In the genomic region with DNA sequence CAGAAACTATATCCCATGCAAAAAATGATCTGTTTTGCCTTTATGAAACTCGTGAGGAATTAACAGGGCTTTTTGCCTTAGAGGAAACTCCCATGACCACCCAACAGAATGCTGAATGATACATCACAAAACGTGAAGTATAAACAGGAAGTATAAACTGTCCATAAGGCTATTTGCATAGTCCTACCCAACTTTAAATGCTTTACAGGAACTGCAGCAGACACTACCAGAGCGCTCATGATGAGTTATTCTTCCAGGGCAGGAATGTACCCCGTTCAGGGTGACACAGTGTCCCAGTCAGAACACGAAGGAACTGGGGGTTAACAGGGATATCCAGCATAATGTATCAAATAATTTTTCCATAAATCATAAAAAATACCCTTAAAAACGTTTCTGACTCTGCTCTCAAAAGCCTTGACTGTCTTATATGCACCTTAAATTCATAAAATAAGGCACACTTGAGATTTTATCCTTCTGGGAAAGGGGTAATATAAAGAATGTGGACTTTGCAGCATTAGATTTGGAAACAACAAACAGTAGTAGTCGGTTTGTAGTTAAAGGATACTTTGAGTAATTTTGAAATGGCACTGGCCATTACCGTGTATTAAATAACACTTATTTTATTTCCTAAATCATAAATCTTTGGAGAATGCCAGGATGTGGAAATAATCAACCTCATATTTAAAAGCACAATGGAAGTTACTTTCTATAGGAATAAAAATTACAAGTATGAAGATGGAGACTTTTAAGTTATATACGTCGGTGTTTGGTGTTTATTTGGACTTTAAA, we compare ENCODE assay signal across 12 mouse cellular contexts.
A peak's percentile ranks its signal among the peaks of the same experiment; 100 is the strongest.
DNase-seq lines count a peak whose midpoint lies in the region; ATAC-seq and TF ChIP-seq lines count a peak whose summit lies in the region.
"Had no signal": no experiment of that assay in that cellular context is flagged by ENCODE, and none has a peak within 500 bp of the region (broad histone marks: within the 10 kb centered on the region; RNA-seq: fewer than 3 reads in every experiment).

No protein-coding gene starts in this region.

- H3K27me3 ChIP-seq in intestine, embryonic 14.5 days (replicated peaks; ENCODE audit: control insufficient read depth, insufficient read depth, low read length), result no peaks in the 10 kb centered on the region
- H3K27me3 ChIP-seq in intestine, postnatal 0 days (replicated peaks; ENCODE audit: control insufficient read depth, insufficient read depth, low read length), result no peaks in the 10 kb centered on the region
- H3K27me3 ChIP-seq in MEL (ENCODE audit: control insufficient read depth in 1 of 2, insufficient read depth in 2 of 2, low read length in 2 of 2), result no peaks in the 10 kb centered on the region
- no peaks in the 10 kb centered on the region for H3K27me3 ChIP-seq in embryonic facial prominence, embryonic 13.5 days
- no peaks in the 10 kb centered on the region for H3K27me3 ChIP-seq in limb, embryonic 13.5 days
- no peaks in the 10 kb centered on the region for H3K27me3 ChIP-seq in forebrain, embryonic 11.5 days (ENCODE audit: control insufficient read depth, insufficient read depth, low read length)
- H3K27me3 ChIP-seq in forebrain, embryonic 16.5 days (replicated peaks; ENCODE audit: control insufficient read depth, insufficient read depth, low read length), result no peaks in the 10 kb centered on the region

- no peak overlapping the region for H3K4me3 ChIP-seq in intestine, embryonic 14.5 days (ENCODE audit: low read depth, low read length)
- no peak overlapping the region for H3K4me3 ChIP-seq in intestine, postnatal 0 days (ENCODE audit: low read depth, low read length)
- H3K4me3 ChIP-seq in MEL (ENCODE audit: control insufficient read depth in 1 of 2, insufficient read depth in 1 of 2, low read depth in 2 of 2, low read length in 2 of 2), result no peak overlapping the region
- no peak overlapping the region for H3K4me3 ChIP-seq in embryonic facial prominence, embryonic 13.5 days
- H3K4me3 ChIP-seq in limb, embryonic 13.5 days, result no peak overlapping the region
- H3K4me3 ChIP-seq in forebrain, embryonic 11.5 days (ENCODE audit: low read depth, low read length), result no peak overlapping the region
- H3K4me3 ChIP-seq in forebrain, embryonic 16.5 days (replicated peaks; ENCODE audit: low read length), result no peak overlapping the region

- H3K27ac ChIP-seq in intestine, embryonic 14.5 days (ENCODE audit: low read depth), result peak overlapping the region; percentile 71
- H3K27ac ChIP-seq in intestine, postnatal 0 days (ENCODE audit: low read depth, low read length), result no peak overlapping the region
- no peak overlapping the region for H3K27ac ChIP-seq in MEL (ENCODE audit: control insufficient read depth, low read depth, low read length)
- peak overlapping the region; percentile 94 for H3K27ac ChIP-seq in embryonic facial prominence, embryonic 13.5 days
- H3K27ac ChIP-seq in limb, embryonic 13.5 days, result peak overlapping the region; percentile 93
- no peak overlapping the region for H3K27ac ChIP-seq in forebrain, embryonic 11.5 days (ENCODE audit: low read depth, low read length)
- H3K27ac ChIP-seq in forebrain, embryonic 16.5 days (ENCODE audit: low read length), result no peak overlapping the region

- H3K4me1 ChIP-seq in intestine, embryonic 14.5 days (replicated peaks; ENCODE audit: control insufficient read depth, insufficient read depth, low read length), result peaks cover 4% of the 10 kb centered on the region; the same call in 1 of the 2 replicates
- no peaks in the 10 kb centered on the region for H3K4me1 ChIP-seq in intestine, postnatal 0 days (replicated peaks; ENCODE audit: control insufficient read depth, insufficient read depth, low read length)
- H3K4me1 ChIP-seq in MEL (ENCODE audit: control insufficient read depth in 1 of 2, insufficient read depth in 2 of 2, low read length in 2 of 2), result no peaks in the 10 kb centered on the region
- peaks cover 19% of the 10 kb centered on the region for H3K4me1 ChIP-seq in embryonic facial prominence, embryonic 13.5 days
- H3K4me1 ChIP-seq in limb, embryonic 13.5 days, result peaks cover 13% of the 10 kb centered on the region
- no peaks in the 10 kb centered on the region for H3K4me1 ChIP-seq in forebrain, embryonic 11.5 days (replicated peaks; ENCODE audit: control insufficient read depth, insufficient read depth, low read length)
- H3K4me1 ChIP-seq in forebrain, embryonic 16.5 days (replicated peaks; ENCODE audit: control insufficient read depth, insufficient read depth, low read length), result no peaks in the 10 kb centered on the region

- ATAC-seq in intestine, embryonic 14.5 days (replicated peaks; ENCODE audit: low FRiP score, low TSS enrichment, low read depth), result 0 out of 2 replicates have a peak, but pooled peaks have one; percentile 26
- no peak for ATAC-seq in intestine, postnatal 0 days
- ATAC-seq in embryonic facial prominence, embryonic 13.5 days (ENCODE audit: insufficient number of reproducible peaks, insufficient read depth, low FRiP score, low TSS enrichment, low read depth), result peak; percentile 16; the same call in 1 of the 2 replicates
- ATAC-seq in limb, embryonic 13.5 days (ENCODE audit: low FRiP score, low read depth), result peak; percentile 66
- ATAC-seq in forebrain, embryonic 11.5 days (replicated peaks; ENCODE audit: low FRiP score), result no peak
- no peak for ATAC-seq in forebrain, embryonic 16.5 days
- ATAC-seq: midbrain, embryonic 16.5 days had no signal

- H3K4me2 ChIP-seq in intestine, embryonic 14.5 days (ENCODE audit: low read length), result no peak overlapping the region
- no peak overlapping the region for H3K4me2 ChIP-seq in intestine, postnatal 0 days (replicated peaks; ENCODE audit: low read depth)
- no peak overlapping the region for H3K4me2 ChIP-seq in embryonic facial prominence, embryonic 13.5 days
- H3K4me2 ChIP-seq in limb, embryonic 13.5 days (replicated peaks), result no peak overlapping the region
- H3K4me2 ChIP-seq in forebrain, embryonic 11.5 days (ENCODE audit: low read depth, low read length, severe bottlenecking), result no peak overlapping the region
- no peak overlapping the region for H3K4me2 ChIP-seq in forebrain, embryonic 16.5 days (ENCODE audit: low read length)

- 42% methylated on average over 10 of the region's 10 CpGs for WGBS in intestine, embryonic 14.5 days
- 51% methylated on average over 10 of the region's 10 CpGs for WGBS in intestine, postnatal 0 days
- 26% methylated on average over 10 of the region's 10 CpGs for WGBS in embryonic facial prominence, embryonic 13.5 days
- 24% methylated on average over 10 of the region's 10 CpGs for WGBS in limb, embryonic 13.5 days
- 79% methylated on average over 10 of the region's 10 CpGs for WGBS in forebrain, embryonic 11.5 days
- 80% methylated on average over 10 of the region's 10 CpGs for WGBS in forebrain, embryonic 16.5 days

- DNase-seq in intestine, embryonic 14.5 days (ENCODE audit: low spot score), result no peak
- DNase-seq in MEL (ENCODE audit: low read depth, low spot score), result peak; percentile 8
- DNase-seq in forebrain, embryonic 11.5 days (ENCODE audit: low spot score), result no peak
- no peak for DNase-seq in Muller cell, postnatal 12 days (ENCODE audit: inconsistent ontology term)
- DNase-seq: adrenal gland, postnatal 36 days; lung, adult 2 months; right cerebral cortex, postnatal 14 days had no signal

- H3K36me3 ChIP-seq in intestine, embryonic 14.5 days (ENCODE audit: control insufficient read depth, insufficient read depth, low read length), result peaks cover 12% of the 10 kb centered on the region
- no peaks in the 10 kb centered on the region for H3K36me3 ChIP-seq in intestine, postnatal 0 days (ENCODE audit: control insufficient read depth, insufficient read depth)
- H3K36me3 ChIP-seq in MEL (ENCODE audit: control insufficient read depth in 1 of 2, insufficient read depth in 2 of 2, low read length in 2 of 2), result no peaks in the 10 kb centered on the region
- peaks cover 6% of the 10 kb centered on the region; the same call in 1 of the 2 replicates for H3K36me3 ChIP-seq in embryonic facial prominence, embryonic 13.5 days
- H3K36me3 ChIP-seq in limb, embryonic 13.5 days, result peaks cover 6% of the 10 kb centered on the region
- no peaks in the 10 kb centered on the region for H3K36me3 ChIP-seq in forebrain, embryonic 11.5 days (ENCODE audit: control insufficient read depth, insufficient read depth, low read length)
- H3K36me3 ChIP-seq in forebrain, embryonic 16.5 days (ENCODE audit: control insufficient read depth, insufficient read depth), result no peaks in the 10 kb centered on the region

- TF ChIP-seq POLR2A in MEL (IDR thresholded peaks at IDR 0.05; ENCODE audit: control insufficient read depth in 1 of 2, insufficient read depth in 1 of 2, low read depth in 1 of 2, low read length in 2 of 2, poor library complexity in 1 of 2), result no peak

- TF ChIP-seq EP300 in MEL (IDR thresholded peaks at IDR 0.05; ENCODE audit: low read depth in 1 of 2, low read length in 2 of 2), result no peak

- no peaks in the 10 kb centered on the region for H3K9me3 ChIP-seq in intestine, embryonic 14.5 days (ENCODE audit: control insufficient read depth, low read length)
- H3K9me3 ChIP-seq in intestine, postnatal 0 days (ENCODE audit: control insufficient read depth), result no peaks in the 10 kb centered on the region
- no peaks in the 10 kb centered on the region for H3K9me3 ChIP-seq in MEL (replicated peaks; ENCODE audit: insufficient read depth, low read length)
- no peaks in the 10 kb centered on the region for H3K9me3 ChIP-seq in embryonic facial prominence, embryonic 13.5 days
- H3K9me3 ChIP-seq in limb, embryonic 13.5 days, result no peaks in the 10 kb centered on the region
- no peaks in the 10 kb centered on the region for H3K9me3 ChIP-seq in forebrain, embryonic 11.5 days (ENCODE audit: control insufficient read depth, low read length)
- no peaks in the 10 kb centered on the region for H3K9me3 ChIP-seq in forebrain, embryonic 16.5 days (ENCODE audit: control insufficient read depth, low read length)

- H3K79me2 ChIP-seq in MEL (ENCODE audit: control insufficient read depth, insufficient read depth, low read length, poor library complexity), result no peaks in the 10 kb centered on the region

- 0 out of 2 replicates have a peak overlapping the region, but pooled peaks have one; percentile 7 for H3K9ac ChIP-seq in intestine, embryonic 14.5 days (ENCODE audit: low read length)
- no peak overlapping the region for H3K9ac ChIP-seq in intestine, postnatal 0 days (ENCODE audit: low read depth, low read length)
- no peak overlapping the region for H3K9ac ChIP-seq in MEL (ENCODE audit: control insufficient read depth, low read depth, low read length, poor library complexity, severe bottlenecking)
- no peak overlapping the region; the same call in 1 of the 2 replicates for H3K9ac ChIP-seq in embryonic facial prominence, embryonic 13.5 days
- peak overlapping the region; percentile 51; the same call in 1 of the 2 replicates for H3K9ac ChIP-seq in limb, embryonic 13.5 days
- H3K9ac ChIP-seq in forebrain, embryonic 11.5 days (ENCODE audit: low read length), result no peak overlapping the region
- H3K9ac ChIP-seq in forebrain, embryonic 16.5 days (replicated peaks; ENCODE audit: low read depth, low read length), result no peak overlapping the region

- TF ChIP-seq RAD21 in MEL (IDR thresholded peaks at IDR 0.05; ENCODE audit: low read depth, low read length), result no peak

- no peak for TF ChIP-seq CTCF in intestine, postnatal 0 days (IDR thresholded peaks at IDR 0.05; ENCODE audit: low read depth)
- TF ChIP-seq CTCF in MEL (IDR thresholded peaks at IDR 0.05 in 2 of 3, conservative IDR thresholded peaks at IDR 0.05 in 1 of 3; ENCODE audit: control insufficient read depth in 1 of 3, insufficient read depth in 1 of 3, low read depth in 2 of 3, low read length in 3 of 3, poor library complexity in 1 of 3, severe bottlenecking in 1 of 3), result no peak

Comparison
In these comparisons a context has a peak if more than half of its experiments do, and no peak if none do; other contexts are left out.
1. ATAC-seq: peak in intestine, embryonic 14.5 days (single experiment), embryonic facial prominence, embryonic 13.5 days (single experiment) and limb, embryonic 13.5 days (single experiment); none in intestine, postnatal 0 days (single experiment), forebrain, embryonic 11.5 days (single experiment) and forebrain, embryonic 16.5 days (single experiment).
2. H3K27ac ChIP-seq: peak in intestine, embryonic 14.5 days (single experiment), embryonic facial prominence, embryonic 13.5 days (single experiment) and limb, embryonic 13.5 days (single experiment); none in intestine, postnatal 0 days (single experiment), MEL (single experiment), forebrain, embryonic 11.5 days (single experiment) and forebrain, embryonic 16.5 days (single experiment).
3. H3K9ac ChIP-seq: peak in intestine, embryonic 14.5 days (single experiment) and limb, embryonic 13.5 days (single experiment); none in intestine, postnatal 0 days (single experiment), MEL (single experiment), embryonic facial prominence, embryonic 13.5 days (single experiment), forebrain, embryonic 11.5 days (single experiment) and forebrain, embryonic 16.5 days (single experiment).